Mouse (Mus musculus) heart, adult 2 months (tissue): ENCODE results near the gene Zdhhc3. TPM values are rescaled to one million over a fixed set of nuclear protein-coding genes. Genes with fewer than 3 reads are reported as not detected.

Source experiments
- DNase-seq, 2 experiments: peaks; one replicate each; pipeline ENCODE4 v3.0.0; 2021
- H3K27ac ChIP-seq: fragments of 200-600 bp; 2 replicates; pipeline ENCODE4 v1.8.1; 2022
- H3K27me3 ChIP-seq: fragments of 200-500 bp; 2 replicates; pipeline ENCODE4 v1.6.1; 2012; ENCODE audit warnings: mild to moderate bottlenecking, low read length, inconsistent platforms, mixed read lengths; ENCODE audit not compliant: control insufficient read depth, insufficient read depth
- H3K36me3 ChIP-seq: fragments of 200-500 bp; 2 replicates; pipeline ENCODE4 v1.6.1; 2012; ENCODE audit warnings: low read length, inconsistent platforms; ENCODE audit not compliant: control insufficient read depth, insufficient read depth
- H3K4me1 ChIP-seq: fragments of 200-500 bp; 2 replicates; pipeline ENCODE4 v1.6.1; 2011; ENCODE audit warnings: low read length; ENCODE audit not compliant: control insufficient read depth, insufficient read depth
- H3K4me3 ChIP-seq: fragments of 200-600 bp; 2 replicates; pipeline ENCODE4 v1.8.1; 2022
- H3K79me2 ChIP-seq: fragments of 200-500 bp; replicated peaks from 2 replicates; pipeline ENCODE4 v1.6.1; 2012; ENCODE audit warnings: mild to moderate bottlenecking, inconsistent platforms, low read length, moderate library complexity, mixed read lengths; ENCODE audit not compliant: control insufficient read depth, insufficient read depth
- H3K9ac ChIP-seq: fragments of 200-500 bp; 2 replicates; pipeline ENCODE4 v1.6.1; 2012; ENCODE audit warnings: low read depth, mild to moderate bottlenecking, control low read depth, inconsistent platforms, low read length, mixed read lengths
- CTCF ChIP-seq: fragments of 200-600 bp; IDR thresholded peaks from 2 replicates; pipeline ENCODE4 v1.8.1; 2022; ENCODE audit warnings: antibody characterized with exemption, mild to moderate bottlenecking, moderate library complexity
- EP300 ChIP-seq: fragments of 200-500 bp; IDR thresholded peaks from 2 replicates; pipeline ENCODE4 v1.6.1; 2011; ENCODE audit warnings: low read depth, low read length, control low read depth; ENCODE audit not compliant: insufficient read depth
- POLR2A ChIP-seq: fragments of 200-500 bp; IDR thresholded peaks from 2 replicates; pipeline ENCODE4 v1.6.1; 2011; ENCODE audit warnings: mild to moderate bottlenecking, low read depth, low read length, control low read depth; ENCODE audit not compliant: insufficient read depth
- WGBS: fragments of 180-500 bp; shearing (Covaris S2); methylation state at CpG from one replicate; pipeline ENCODE4 v1.1.7; 2018; 5-methylcytosine and 5-hydroxymethylcytosine counted together
- intact Hi-C: fragments of 180-260 bp; cut with DNase I; formaldehyde crosslinking; loops from one replicate; pipeline ENCODE4 v1.15.1; 2025
- long read RNA-seq: library from polyadenylated mRNA; stranded (forward); transcript quantifications from one replicate; pipeline ENCODE4 v2.0.0, GENCODE M21; 2021
- polyA plus RNA-seq: library from polyadenylated mRNA; depleted of rRNA; stranded (reverse); fragments of >200 nt; gene quantifications from 2 replicates; pipeline ENCODE4 v1.2.3, GENCODE M21; 2012; rRNA removed
- total RNA-seq, 2 experiments: library from RNA; stranded (reverse); gene quantifications; 2 replicates each; pipeline ENCODE4 v1.2.3; 2021

The Zdhhc3 gene
- 10 to 100 TPM; 36.7 to 42.8 TPM for total RNA-seq
- 57.8 and 66.2 TPM in 2 replicates for polyA plus RNA-seq
- long read RNA-seq, full-length matches to known transcripts, result 29 of 44 reads
- long read RNA-seq, partial matches to known transcripts, result 0 of 44 reads
- long read RNA-seq, other reads (novel, unspliced or antisense), result 15 of 44 reads

DNA sequence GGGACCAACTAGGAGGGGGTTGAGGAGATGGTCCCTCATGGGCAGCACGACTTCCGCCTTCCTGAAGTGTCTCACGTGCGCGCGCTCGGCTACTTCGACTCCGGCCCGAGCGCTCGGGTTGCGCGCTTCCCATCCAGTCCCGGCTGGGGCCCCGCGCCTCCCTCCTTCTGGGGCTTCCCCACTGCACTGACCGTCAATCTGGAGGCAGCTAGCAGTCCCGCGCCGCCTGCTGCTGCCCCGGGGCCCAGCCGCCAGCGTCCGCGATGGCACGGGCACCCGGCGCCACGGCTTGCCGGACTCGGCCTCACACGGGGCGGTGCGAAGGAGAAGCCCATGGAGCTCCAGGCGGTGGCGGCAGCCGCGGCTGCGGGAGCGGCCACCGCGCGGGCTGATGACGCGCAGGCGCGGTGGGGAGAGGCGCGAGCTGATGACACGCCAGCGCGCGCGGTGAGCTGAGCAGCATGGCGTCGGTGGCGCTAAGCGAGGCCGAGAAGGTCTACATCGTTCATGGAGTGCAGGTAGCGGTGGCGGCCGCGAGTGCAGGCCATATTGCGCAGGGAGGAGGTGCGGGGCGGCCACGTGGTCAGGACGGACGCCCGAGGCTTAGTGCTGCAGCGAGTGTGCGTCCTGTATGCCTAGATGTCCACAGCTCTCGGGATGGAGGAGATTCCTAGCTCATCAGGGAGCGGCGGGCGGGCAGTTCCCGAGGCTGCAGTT is at the start of gene Zdhhc3, which contains the start of gene Exosc7:
Zdhhc3 (minus strand) TSS at position 401 of the 717 bp plus-strand sequence.
Exosc7 (plus strand) TSS at position 411 of the 717 bp plus-strand sequence.
- peaks cover 2% of the 10 kb centered on the region; the same call in 1 of the 2 replicates for H3K4me1 ChIP-seq
- peaks cover 4% of the 10 kb centered on the region; the same call in 1 of the 2 replicates for H3K79me2 ChIP-seq
- peak; percentile 93 for DNase-seq
- H3K27me3 ChIP-seq, result no peaks in the 10 kb centered on the region
- peak within 1 kb of the TSS; percentile 80 for H3K27ac ChIP-seq
- TF ChIP-seq POLR2A (peak; percentile 81), CTCF (peak; percentile 31), EP300 (0 out of 2 replicates have a peak, but pooled peaks have one; percentile 13)
- WGBS, result under 1% methylated on average over 79 of the region's 79 CpGs
- intact Hi-C loops, result loop anchor here (5.0 kb wide), 3 partner anchors 91 to 329 kb away; partner anchors contain the start of genes 1110059G10Rik, Kif15 and Tmem42
- peak within 1 kb of the TSS; percentile 88 for H3K4me3 ChIP-seq
- no peaks in the 10 kb centered on the region; the same call in 1 of the 2 replicates for H3K36me3 ChIP-seq
- peak within 1 kb of the TSS; percentile 87 for H3K9ac ChIP-seq

DNA sequence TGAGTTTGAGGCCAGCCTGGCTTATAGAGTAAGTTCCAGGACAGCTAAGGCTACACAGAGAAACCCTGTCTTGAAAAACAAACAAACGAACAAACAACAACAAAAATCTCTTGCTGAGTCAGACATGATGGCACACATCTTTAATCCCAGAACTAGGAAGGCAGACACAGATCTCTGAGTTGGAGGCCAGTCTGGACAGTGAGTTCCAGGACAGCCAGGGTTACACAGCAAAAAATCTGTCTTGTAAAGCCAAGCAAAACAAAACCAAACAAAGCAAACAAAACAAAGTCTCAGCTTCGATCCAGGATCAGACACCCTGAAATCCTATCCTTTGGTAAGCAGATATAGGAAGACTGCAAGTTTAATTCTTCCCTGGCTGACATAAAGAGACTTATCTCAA is 48.8 kb upstream of the Zdhhc3 start:
- Histone ChIP-seq H3K79me2 (no peaks in the 10 kb centered on the region), H3K9ac (no peak overlapping the region), H3K27me3 (no peaks in the 10 kb centered on the region), H3K36me3 (no peaks in the 10 kb centered on the region), H3K27ac (no peak overlapping the region), H3K4me3 (no peak overlapping the region), H3K4me1 (peaks cover 4% of the 10 kb centered on the region)
- WGBS, result 47% methylated on average over 2 of the region's 2 CpGs
- no peak for TF ChIP-seq EP300
- no peak for TF ChIP-seq CTCF
- no peak for TF ChIP-seq POLR2A
- no peak for DNase-seq
- intact Hi-C loops, result no loop called here

DNA sequence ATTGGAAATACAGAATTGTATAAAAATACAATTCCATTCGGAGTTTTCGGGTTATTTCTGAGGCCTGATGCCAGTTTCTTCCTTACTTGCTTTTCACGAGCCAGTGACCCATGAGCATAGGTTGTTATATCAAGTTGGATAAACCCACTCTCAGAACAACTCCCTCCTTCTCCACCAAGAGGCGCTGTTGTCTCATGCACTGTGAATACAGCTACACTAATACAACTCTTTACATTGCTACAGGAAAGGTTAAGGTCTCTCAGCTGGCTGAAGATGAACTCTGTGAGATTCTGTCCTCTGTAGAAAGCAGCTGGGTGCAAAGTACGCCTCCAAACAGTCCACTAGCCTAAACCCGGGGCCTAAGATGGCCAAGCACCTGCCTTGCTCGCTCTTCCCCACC is 46.3 kb upstream of the Zdhhc3 start:
- peak; percentile 52 to 69 for DNase-seq
- TF ChIP-seq EP300, result no peak
- peak; percentile 90 for TF ChIP-seq CTCF

DNA sequence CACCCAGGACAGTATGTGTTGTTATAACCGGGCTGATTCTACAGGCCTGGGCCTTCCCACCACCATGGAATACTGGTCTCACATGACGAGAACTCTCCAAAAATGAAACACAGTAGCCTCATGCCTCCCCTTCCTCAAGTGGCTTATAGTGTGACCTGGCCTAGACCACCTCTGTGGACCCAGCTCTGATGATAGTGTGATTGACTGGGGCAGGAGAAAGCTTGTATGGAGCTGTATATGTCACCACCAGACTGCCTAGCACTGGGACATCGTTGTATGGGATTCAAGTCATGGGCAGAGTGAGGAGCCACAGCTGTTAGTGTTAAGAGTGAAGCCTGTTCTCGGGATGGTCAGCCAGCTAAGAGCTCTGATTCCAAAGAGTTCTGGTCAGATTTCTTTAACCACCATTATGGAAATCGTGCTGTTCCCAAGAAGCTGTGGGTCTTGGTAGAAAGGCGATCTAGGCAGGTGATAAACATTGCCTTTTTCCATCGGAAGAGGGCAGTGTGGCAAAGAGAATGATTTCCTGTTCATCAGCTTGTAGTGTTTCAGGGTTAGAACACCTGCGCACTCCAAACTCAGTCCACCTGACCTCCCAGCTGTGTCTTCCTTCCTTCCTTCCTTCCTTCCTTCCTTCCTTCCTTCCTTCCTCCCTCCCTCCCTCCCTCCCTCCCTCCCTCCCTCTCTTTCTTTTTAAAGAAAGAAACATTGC is 45.3 kb upstream of the Zdhhc3 start:
- TF ChIP-seq POLR2A (0 out of 2 replicates have a peak, but pooled peaks have one; percentile 10), CTCF (peak; percentile 65), EP300 (no peak)
- Histone ChIP-seq H3K36me3 (no peaks in the 10 kb centered on the region), H3K27me3 (no peaks in the 10 kb centered on the region), H3K4me1 (peaks cover 8% of the 10 kb centered on the region), H3K27ac (no peak overlapping the region; the same call in 1 of the 2 replicates), H3K79me2 (no peaks in the 10 kb centered on the region), H3K4me3 (no peak overlapping the region), H3K9ac (no peak overlapping the region)
- WGBS, result 51% methylated on average over 8 of the region's 8 CpGs
- DNase-seq, result no peak
- intact Hi-C loops, result loop anchor here (2.0 to 10.0 kb wide), 4 partner anchors 35 to 367 kb away; partner anchors contain the start of genes Lars2 and Sacm1l

More for the DNA sequence above, 46.3 kb upstream of the Zdhhc3 start:
- no peaks in the 10 kb centered on the region for H3K27me3 ChIP-seq
- H3K9ac ChIP-seq, result no peak overlapping the region
- WGBS, result 53% methylated on average over 7 of the region's 7 CpGs
- H3K4me1 ChIP-seq, result peaks cover 5% of the 10 kb centered on the region
- no peaks in the 10 kb centered on the region for H3K79me2 ChIP-seq
- H3K4me3 ChIP-seq, result no peak overlapping the region
- intact Hi-C loops, result loop anchor here (1.0 to 10.0 kb wide), 5 partner anchors 37 to 365 kb away; partner anchors contain the start of genes Lars2 and Sacm1l
- H3K36me3 ChIP-seq, result no peaks in the 10 kb centered on the region
- no peak overlapping the region for H3K27ac ChIP-seq

DNA sequence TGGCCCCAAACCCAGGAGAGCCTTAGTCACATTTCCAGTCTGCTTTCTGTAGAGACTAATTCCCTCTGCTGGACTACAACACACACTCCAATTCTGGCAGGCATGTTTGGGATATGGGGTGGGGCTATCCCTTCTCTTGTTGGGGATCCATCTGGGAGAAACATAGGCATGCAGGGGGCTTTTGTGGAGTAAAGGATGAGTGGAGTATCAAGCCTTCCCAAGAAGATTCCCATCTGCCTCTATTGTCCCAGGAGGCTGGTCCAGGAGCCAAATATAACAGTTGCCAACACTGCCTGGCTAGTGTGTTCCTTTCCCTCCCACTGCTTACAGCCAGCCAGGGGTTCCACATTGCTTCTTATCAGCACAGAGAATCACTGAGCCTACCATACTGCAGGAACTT is 44.7 kb upstream of the Zdhhc3 start:
- H3K27ac ChIP-seq, result peak overlapping the region; percentile 47
- no peak overlapping the region for H3K4me3 ChIP-seq
- DNase-seq, result peak; percentile 54 to 59
- intact Hi-C loops, result loop anchor here (2.0 to 10.0 kb wide), 4 partner anchors 35 to 367 kb away; partner anchors contain the start of genes Lars2 and Sacm1l
- peaks cover 8% of the 10 kb centered on the region for H3K4me1 ChIP-seq
- H3K36me3 ChIP-seq, result no peaks in the 10 kb centered on the region
- no peaks in the 10 kb centered on the region for H3K79me2 ChIP-seq
- TF ChIP-seq POLR2A, result peak; percentile 37; the same call in 1 of the 2 replicates
- TF ChIP-seq CTCF, result no peak
- no peak for TF ChIP-seq EP300
- H3K9ac ChIP-seq, result no peak overlapping the region
- H3K27me3 ChIP-seq, result no peaks in the 10 kb centered on the region
